Mouse (Mus musculus) forebrain, postnatal 0 days (tissue): ENCODE measurements around the gene Cep164. TPM values are rescaled to one million over a fixed set of nuclear protein-coding genes. Genes with fewer than 3 reads are reported as not detected.
"Not testable (repeated sequence)": the region's sequence is repeated elsewhere in the genome, so short reads cannot be mapped to it uniquely, and the experiment has no call there.

Source experiments
- ATAC-seq: fragments of 200-750 bp; cut with Nextera tagmentation; 2 replicates; pipeline ENCODE4 v1.8.0; 2017; ENCODE audit warnings: mild to moderate bottlenecking, moderate library complexity
- DNase-seq: peaks from one replicate; pipeline ENCODE4 v3.0.0-alpha.2; 2015
- H3K27ac ChIP-seq: fragments of 300-500 bp; sonication (generic); 2 replicates; pipeline ENCODE4 v1.5.1; 2014; ENCODE audit warnings: low read depth, mild to moderate bottlenecking, antibody characterized with exemption, low read length, moderate library complexity, mixed read lengths
- H3K27me3 ChIP-seq: fragments of 300-500 bp; sonication (generic); 2 replicates; pipeline ENCODE4 v1.6.1; 2014; ENCODE audit warnings: mild to moderate bottlenecking, low read length, mixed read lengths; ENCODE audit not compliant: insufficient read depth
- H3K36me3 ChIP-seq: fragments of 300-500 bp; sonication (generic); 2 replicates; pipeline ENCODE4 v1.6.1; 2014; ENCODE audit warnings: mild to moderate bottlenecking, moderate library complexity; ENCODE audit not compliant: insufficient read depth
- H3K4me1 ChIP-seq: fragments of 300-500 bp; sonication (generic); 2 replicates; pipeline ENCODE4 v1.6.1; 2014; ENCODE audit warnings: antibody characterized with exemption; ENCODE audit not compliant: insufficient read depth
- H3K4me2 ChIP-seq: fragments of 300-500 bp; sonication (generic); 2 replicates; pipeline ENCODE4 v1.6.1; 2014; ENCODE audit warnings: low read depth, mild to moderate bottlenecking, moderate library complexity
- H3K4me3 ChIP-seq: fragments of 300-500 bp; sonication (generic); 2 replicates; pipeline ENCODE4 v1.5.1; 2014; ENCODE audit warnings: low read depth, low read length, mixed read lengths
- H3K9ac ChIP-seq: fragments of 300-500 bp; sonication (generic); 2 replicates; pipeline ENCODE4 v1.6.1; 2014; ENCODE audit warnings: mild to moderate bottlenecking
- H3K9me3 ChIP-seq: fragments of 300-500 bp; sonication (generic); 2 replicates; pipeline ENCODE4 v1.6.1; 2016; ENCODE audit warnings: low read length
- CTCF ChIP-seq: sonication (generic); IDR thresholded peaks from 2 replicates; pipeline ENCODE4 v1.5.1; 2016; ENCODE audit warnings: antibody characterized with exemption, control low read depth, low read depth
- WGBS: fragments of 180-500 bp; shearing (Covaris S2); extraction: QIAGEN DNeasy Blood & Tissue Kit; methylation state at CpG from one replicate; pipeline ENCODE4 v1.1.7; 2014; 5-methylcytosine and 5-hydroxymethylcytosine counted together
- polyA plus RNA-seq: library from polyadenylated mRNA; unstranded; fragments of >200 nt; fragmentation: Nextera tagmentation; extraction: Ambion mirVana; gene quantifications from 2 replicates; pipeline ENCODE4 v1.2.1, GENCODE M21; 2015
- total RNA-seq: library from RNA; depleted of rRNA; stranded (reverse); fragments of >200 nt; gene quantifications from 2 replicates; pipeline ENCODE4 v1.2.3, GENCODE M21; 2014

Cep164 gene
- total and polyA plus RNA-seq, 2 experiments from 2014 or later: 10.4 to 22.0 TPM

- Histone ChIP-seq H3K4me1 (no peaks in the 10 kb centered on the region), H3K27me3 (no peaks in the 10 kb centered on the region), H3K4me3 (no peak overlapping the region), H3K36me3 (peaks cover 50% of the 10 kb centered on the region), H3K27ac (no peak overlapping the region), H3K4me2 (no peak overlapping the region), H3K9ac (no peak overlapping the region), H3K9me3 (no peaks in the 10 kb centered on the region)
- 98% methylated on average over 2 of the region's 2 CpGs for WGBS
- no peak for DNase-seq
- ATAC-seq: no peak
- no peak for TF ChIP-seq CTCF
Measured at GRCm38 (mm10) chr9:45853695-45854094, 25.2 kb upstream of the Cep164 start.

- no peak for ATAC-seq
- WGBS: 97% methylated on average over 2 of the region's 2 CpGs
- TF ChIP-seq CTCF: no peak
Measured at GRCm38 (mm10) chr9:45851776-45852175, 23.3 kb upstream of the Cep164 start.

GRCm38 (mm10) chr9:45851330-45851729 lies 22.8 kb upstream of the Cep164 start:
- ATAC-seq (no peak), DNase-seq (no peak)
- TF ChIP-seq CTCF: no peak
- Histone ChIP-seq H3K9me3 (no peaks in the 10 kb centered on the region), H3K4me2 (no peak overlapping the region), H3K36me3 (peaks cover 31% of the 10 kb centered on the region), H3K4me1 (no peaks in the 10 kb centered on the region), H3K27me3 (no peaks in the 10 kb centered on the region), H3K4me3 (no peak overlapping the region), H3K9ac (no peak overlapping the region), H3K27ac (no peak overlapping the region)
- 71% methylated on average over 5 of the region's 5 CpGs for WGBS

More at GRCm38 (mm10) chr9:45851776-45852175, 23.3 kb upstream of the Cep164 start:
- DNase-seq: no peak
- H3K9me3 ChIP-seq: no peaks in the 10 kb centered on the region
- no peaks in the 10 kb centered on the region for H3K27me3 ChIP-seq
- no peak overlapping the region for H3K9ac ChIP-seq
- H3K4me2 ChIP-seq: no peak overlapping the region
- H3K36me3 ChIP-seq: peaks cover 31% of the 10 kb centered on the region
- no peak overlapping the region for H3K4me3 ChIP-seq
- no peak overlapping the region for H3K27ac ChIP-seq
- no peaks in the 10 kb centered on the region for H3K4me1 ChIP-seq

- WGBS: 71% methylated on average over 8 of the region's 8 CpGs
- Histone ChIP-seq H3K27ac (peak overlapping the region; percentile 54; the same call in 1 of the 2 replicates), H3K36me3 (peaks cover 26% of the 10 kb centered on the region), H3K4me1 (no peaks in the 10 kb centered on the region), H3K9ac (no peak overlapping the region), H3K4me2 (no peak overlapping the region), H3K9me3 (no peaks in the 10 kb centered on the region), H3K27me3 (no peaks in the 10 kb centered on the region), H3K4me3 (no peak overlapping the region)
- TF ChIP-seq CTCF: no peak
- ATAC-seq (no peak), DNase-seq (no peak)
Measured at GRCm38 (mm10) chr9:45850528-45851155, 22.2 kb upstream of the Cep164 start.

- DNase-seq (peak; percentile 43), ATAC-seq (peak; percentile 69)
- TF ChIP-seq CTCF: no peak
- Histone ChIP-seq H3K36me3 (peaks cover 17% of the 10 kb centered on the region), H3K27me3 (no peaks in the 10 kb centered on the region), H3K9ac (no peak overlapping the region; the same call in 1 of the 2 replicates), H3K9me3 (no peaks in the 10 kb centered on the region), H3K4me2 (no peak overlapping the region), H3K4me1 (no peaks in the 10 kb centered on the region), H3K27ac (peak overlapping the region; percentile 54), H3K4me3 (no peak overlapping the region)
- 44% methylated on average over 9 of the region's 9 CpGs for WGBS
Measured at GRCm38 (mm10) chr9:45849528-45850408, 21.3 kb upstream of the Cep164 start.

- H3K4me1 ChIP-seq: 0 out of 2 replicates have a peak, but pooled peaks cover 8% of the 10 kb centered on the region
- no peak overlapping the region for H3K27ac ChIP-seq
- no peak overlapping the region for H3K4me2 ChIP-seq
- H3K36me3 ChIP-seq: peaks cover 3% of the 10 kb centered on the region; the same call in 1 of the 2 replicates
- ATAC-seq: no peak
- no peak for DNase-seq
- no peaks in the 10 kb centered on the region for H3K27me3 ChIP-seq
- H3K9ac ChIP-seq: no peak overlapping the region
- H3K9me3 ChIP-seq: no peaks in the 10 kb centered on the region
- TF ChIP-seq CTCF: no peak
- H3K4me3 ChIP-seq: no peak overlapping the region
- WGBS: 90% methylated on average over 5 of the region's 5 CpGs
Measured at GRCm38 (mm10) chr9:45846891-45847460, 18.5 kb upstream of the Cep164 start.

GRCm38 (mm10) chr9:45846176-45846575 lies 17.7 kb upstream of the Cep164 start:
- not testable (repeated sequence) for H3K4me2 ChIP-seq, H3K9me3 ChIP-seq, H3K4me3 ChIP-seq, DNase-seq, H3K9ac ChIP-seq, ATAC-seq, H3K27ac ChIP-seq, H3K36me3 ChIP-seq, H3K27me3 ChIP-seq
- 79% methylated on average over 2 of the region's 2 CpGs for WGBS
- H3K4me1 ChIP-seq: 0 out of 2 replicates have a peak, but pooled peaks cover 11% of the 10 kb centered on the region
